Mouse (Mus musculus) adrenal gland, postnatal 14 days (tissue): ENCODE results near the gene Inpp5f. TPM values are rescaled to one million over a fixed set of nuclear protein-coding genes. Genes with fewer than 3 reads are reported as not detected.
"Not testable (repeated sequence)": the region's sequence is repeated elsewhere in the genome, so short reads cannot be mapped to it uniquely, and the experiment has no call there.

Experiments used
- DNase-seq: peaks from one replicate; pipeline ENCODE4 v3.0.0; 2021; ENCODE audit warnings: mixed read lengths
- long read RNA-seq, 2 experiments: library from polyadenylated mRNA; stranded (forward); transcript quantifications; one replicate each; pipeline ENCODE4 v2.0.0; 2021
- total RNA-seq: library from RNA; stranded (reverse); gene quantifications from 2 replicates; pipeline ENCODE4 v1.2.3, GENCODE M21; 2021

Gene Inpp5f
- 18.7 and 24.1 TPM in 2 replicates for total RNA-seq
- long read RNA-seq, experiment 1, full-length matches to known transcripts, result 3 of 21 reads
- long read RNA-seq, experiment 1, partial matches to known transcripts, result 2 of 21 reads
- long read RNA-seq, experiment 1, other reads (novel, unspliced or antisense), result 16 of 21 reads
- long read RNA-seq, experiment 2, full-length matches to known transcripts, result 9 of 16 reads
- long read RNA-seq, experiment 2, partial matches to known transcripts, result 2 of 16 reads
- long read RNA-seq, experiment 2, other reads (novel, unspliced or antisense), result 5 of 16 reads

GRCm38 (mm10) chr7:128610897-128611798, at the start of gene Inpp5f:
Inpp5f (plus strand) TSS chr7:128611328.
- peak; percentile 100 for DNase-seq

DNA sequence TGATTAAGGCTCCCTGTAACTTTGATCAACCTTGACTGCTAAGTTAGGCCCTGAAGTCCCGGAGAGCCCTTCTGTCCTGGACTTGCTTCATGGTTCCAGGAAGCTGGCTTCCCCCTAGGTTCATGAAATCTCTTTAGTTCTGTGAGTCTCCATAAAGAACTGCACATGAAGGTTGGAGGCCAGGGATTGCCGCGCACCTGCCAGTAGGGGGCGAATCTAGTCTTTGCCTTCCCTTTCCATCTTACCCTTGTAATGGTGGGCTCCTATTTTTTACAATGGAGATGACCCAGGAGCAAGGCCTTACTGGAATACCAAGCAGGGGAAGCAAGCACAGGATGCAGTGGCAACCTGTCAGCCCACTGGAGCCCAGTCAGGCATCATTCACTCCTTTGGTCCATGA, 47.8 kb upstream of the Inpp5f start:
- peak; percentile 44 for DNase-seq

GRCm38 (mm10) chr7:128566311-128566710, 44.8 kb upstream of the Inpp5f start:
- no peak for DNase-seq

- no peak for DNase-seq
These were observed 43.4 kb upstream of the Inpp5f start for GRCm38 (mm10) chr7:128567561-128568244.

DNA sequence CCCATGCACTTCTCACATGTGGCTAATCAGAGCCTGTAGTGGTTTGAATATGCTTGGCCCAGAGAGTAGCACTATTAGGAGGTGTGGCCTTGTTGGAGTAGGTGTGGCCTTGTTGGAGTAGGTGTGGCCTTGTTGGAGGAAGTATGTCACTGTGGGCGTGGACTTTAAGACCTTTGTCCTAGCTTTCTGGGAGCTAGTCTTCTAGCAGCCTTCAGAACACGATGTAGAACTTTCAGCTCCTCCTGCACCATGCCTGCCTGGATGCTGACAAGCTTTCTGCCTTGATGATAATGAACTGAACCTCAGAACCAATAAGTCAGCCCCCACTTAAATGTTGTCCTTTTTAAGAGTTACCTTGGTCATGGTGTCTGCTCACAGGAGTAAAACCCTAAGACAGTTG, 41.7 kb upstream of the Inpp5f start:
- DNase-seq, result not testable (repeated sequence)

DNA sequence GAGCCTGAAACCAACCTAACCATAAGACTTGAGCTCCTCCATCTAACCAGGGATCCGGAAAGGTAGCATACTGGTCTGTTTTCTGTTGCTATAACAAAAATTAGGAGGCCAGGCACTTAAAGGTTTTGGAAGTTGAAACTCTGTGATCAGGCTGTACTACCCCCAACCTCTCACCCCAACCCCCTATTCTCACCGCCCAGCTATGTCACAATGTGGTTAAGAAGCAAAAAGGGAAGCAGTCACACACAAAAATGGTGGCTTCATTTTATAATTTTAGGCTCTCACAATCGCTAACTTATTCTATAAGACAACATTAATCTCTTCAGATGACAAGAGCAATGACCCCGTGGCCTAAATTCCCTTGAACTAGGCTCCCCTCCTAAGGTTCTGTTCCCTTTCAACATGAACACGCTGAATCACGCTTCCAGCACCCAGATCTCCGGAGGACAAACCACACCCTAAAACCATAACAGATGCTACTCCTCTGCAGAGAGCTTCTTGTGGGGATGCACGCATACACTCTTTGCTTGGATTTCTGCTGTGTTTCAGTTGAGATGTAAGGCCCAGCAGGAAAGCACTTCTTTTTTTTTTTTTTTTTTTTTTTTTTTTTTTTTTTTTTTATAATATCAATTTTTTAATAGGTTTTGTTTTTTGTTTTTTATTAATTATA, 41.0 kb upstream of the Inpp5f start:
- no peak for DNase-seq

DNA sequence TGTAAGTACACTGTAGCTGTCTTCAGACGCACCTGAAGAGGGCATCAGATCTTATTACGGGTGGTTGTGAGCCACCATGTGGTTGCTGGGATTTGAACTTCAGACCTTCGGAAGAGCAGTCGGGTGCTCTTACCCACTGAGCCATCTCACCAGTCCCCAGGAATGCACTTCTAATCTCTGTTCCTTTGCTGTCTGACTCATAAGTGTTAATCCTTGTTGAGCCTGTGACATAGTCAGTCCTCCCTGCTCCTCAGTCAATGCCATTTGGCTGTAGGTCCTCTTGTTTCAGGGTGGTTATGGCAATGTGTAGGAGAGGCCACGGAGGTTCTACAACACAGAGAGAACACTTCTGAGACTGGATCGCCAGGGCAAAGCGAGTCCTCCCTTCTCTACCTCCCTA, 40.5 kb upstream of the Inpp5f start:
- not testable (repeated sequence) for DNase-seq

GRCm38 (mm10) chr7:128572030-128572429, 39.1 kb upstream of the Inpp5f start:
- no peak for DNase-seq

DNA sequence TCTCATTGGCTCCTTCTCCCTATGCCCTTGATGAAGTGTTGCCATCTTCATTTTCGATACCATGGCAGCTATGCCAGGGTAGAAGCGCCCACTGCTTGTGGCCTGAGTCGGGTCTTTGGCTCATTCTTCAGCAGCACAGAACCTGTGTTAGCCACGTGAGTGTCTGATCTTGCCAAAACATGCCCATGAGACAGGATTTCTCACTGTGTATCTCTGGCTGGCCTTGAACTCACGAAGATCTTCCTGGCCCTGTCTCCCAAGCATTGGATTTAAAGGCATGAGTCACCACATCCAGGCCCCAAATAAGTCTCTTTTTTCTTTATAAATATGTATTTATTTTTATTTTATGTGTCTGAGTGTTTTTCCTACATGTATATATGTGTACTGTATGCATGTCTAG, 35.9 kb upstream of the Inpp5f start:
- DNase-seq, result peak; percentile 51

- DNase-seq, result peak; percentile 17
These were observed 35.3 kb upstream of the Inpp5f start for GRCm38 (mm10) chr7:128575794-128576193.

GRCm38 (mm10) chr7:128577607-128578006, 33.5 kb upstream of the Inpp5f start:
- no peak for DNase-seq

GRCm38 (mm10) chr7:128578199-128578945, 32.8 kb upstream of the Inpp5f start:
- DNase-seq, result no peak

GRCm38 (mm10) chr7:128579381-128579780, 31.7 kb upstream of the Inpp5f start:
- no peak for DNase-seq

- no peak for DNase-seq
These were observed 30.8 kb upstream of the Inpp5f start for GRCm38 (mm10) chr7:128580318-128580717.

- no peak for DNase-seq
These were observed 29.2 kb upstream of the Inpp5f start for GRCm38 (mm10) chr7:128581864-128582484.

- DNase-seq, result peak; percentile 74
These were observed 27.7 kb upstream of the Inpp5f start for GRCm38 (mm10) chr7:128583213-128583948.

GRCm38 (mm10) chr7:128587334-128587933, 23.7 kb upstream of the Inpp5f start:
- DNase-seq, result no peak

DNA sequence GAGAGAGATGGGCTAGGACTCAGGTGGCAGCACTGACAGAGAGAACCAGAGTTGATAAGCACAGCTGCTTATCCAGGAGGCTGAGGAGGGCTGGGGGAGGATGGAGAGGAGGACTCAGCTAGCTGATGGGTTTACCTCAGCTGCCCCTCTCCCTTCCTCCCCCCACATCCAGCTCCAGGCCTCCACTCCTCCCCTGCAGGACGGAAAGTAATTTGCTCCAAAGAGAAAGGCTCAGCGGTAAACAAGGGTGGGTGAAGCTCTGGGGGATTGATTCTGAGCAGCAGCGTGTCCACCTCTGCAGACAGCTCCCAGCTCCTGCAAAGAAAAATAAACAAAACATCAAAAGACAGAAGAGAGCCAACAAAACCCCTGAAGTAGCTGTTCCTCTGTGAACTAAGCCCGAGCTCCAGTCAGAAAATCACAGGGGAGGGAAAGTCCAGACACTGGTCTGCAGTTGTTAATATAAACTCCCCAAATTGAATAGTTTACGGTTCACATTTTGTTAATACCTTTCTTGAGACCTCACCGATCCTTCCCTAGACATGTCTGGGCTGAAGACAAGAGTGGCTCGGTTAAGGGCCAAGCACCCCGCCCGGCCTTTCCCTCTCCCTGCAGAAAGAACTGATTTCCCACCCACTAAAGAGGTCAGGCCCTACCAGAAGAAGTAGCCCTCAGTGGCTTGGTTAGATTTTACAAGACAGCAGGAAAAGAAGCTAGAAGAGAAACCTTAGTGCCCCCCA, 19.6 kb upstream of the Inpp5f start:
- peak; percentile 41 for DNase-seq
